Mouse (Mus musculus) cerebellum, postnatal 14 days (tissue): ENCODE data around the gene Frmd4a.

Experiments
- DNase-seq, 2 experiments: peaks; one replicate each; pipeline ENCODE4 v3.0.0; 2021; ENCODE audit warnings: mixed read lengths in 2 of 2

Frmd4a gene

DNA sequence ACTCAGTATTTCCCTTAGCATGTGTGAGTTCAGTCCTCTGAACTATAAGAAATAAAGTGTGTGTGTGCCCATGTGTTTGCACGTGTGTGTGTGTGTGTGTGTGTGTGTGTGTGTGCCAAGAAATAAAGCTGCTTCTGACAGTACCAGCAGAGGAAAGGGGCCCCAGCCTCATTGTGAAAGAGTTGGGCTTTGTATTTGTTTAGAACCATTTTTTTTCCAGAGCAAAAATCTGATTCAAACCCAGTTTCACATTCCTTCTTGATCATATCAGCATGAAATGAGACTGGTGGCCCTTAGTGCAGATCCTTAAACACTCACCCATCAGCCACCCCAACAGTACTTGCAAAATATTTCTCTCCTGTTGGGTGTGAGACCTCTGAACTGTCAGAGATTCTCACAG lies 382.2 kb downstream of the Frmd4a start:
- DNase-seq, result no peak

DNA sequence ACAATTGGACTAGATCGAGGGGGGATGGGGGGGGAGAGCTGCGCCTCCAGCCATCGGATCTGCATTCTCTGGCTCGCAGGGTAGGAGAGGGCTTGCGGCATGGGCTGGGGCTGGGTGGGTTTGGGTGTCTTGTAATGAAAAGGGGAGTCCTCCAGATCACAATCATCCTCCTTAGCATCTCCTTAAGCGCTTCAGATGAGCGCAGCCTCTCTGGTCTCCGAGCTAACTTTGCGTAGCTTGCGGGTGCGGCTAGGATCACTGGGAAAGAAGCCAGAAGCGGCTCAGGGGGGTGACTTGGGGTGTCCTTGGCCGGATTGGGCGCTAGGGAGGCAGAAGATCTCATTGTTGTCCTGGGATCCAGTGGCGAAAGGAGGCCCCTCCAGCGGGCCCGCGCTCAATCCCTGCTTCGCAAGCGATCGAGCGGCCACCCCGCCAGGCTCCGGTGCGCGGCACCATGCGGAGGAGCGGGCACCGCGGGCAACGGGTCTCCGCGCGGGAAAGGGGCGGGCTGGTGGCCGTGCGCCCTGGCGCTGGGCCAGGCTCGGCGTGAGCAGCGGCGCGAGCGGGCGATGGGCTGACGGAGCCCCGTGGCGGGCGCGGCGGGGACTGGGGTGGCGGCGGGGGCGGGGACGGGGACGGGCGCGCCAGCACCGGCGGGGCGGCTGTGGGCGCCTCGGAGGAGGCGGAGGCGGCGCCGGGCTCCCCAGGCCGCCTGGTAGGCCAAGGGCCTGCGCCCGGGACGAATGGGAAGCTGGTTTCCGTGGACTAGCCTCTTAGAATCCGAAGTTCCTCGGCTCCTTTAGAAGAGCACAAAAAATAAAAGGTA lies 383.5 kb downstream of the Frmd4a start:
- DNase-seq, result peak; percentile 74 to 78

DNA sequence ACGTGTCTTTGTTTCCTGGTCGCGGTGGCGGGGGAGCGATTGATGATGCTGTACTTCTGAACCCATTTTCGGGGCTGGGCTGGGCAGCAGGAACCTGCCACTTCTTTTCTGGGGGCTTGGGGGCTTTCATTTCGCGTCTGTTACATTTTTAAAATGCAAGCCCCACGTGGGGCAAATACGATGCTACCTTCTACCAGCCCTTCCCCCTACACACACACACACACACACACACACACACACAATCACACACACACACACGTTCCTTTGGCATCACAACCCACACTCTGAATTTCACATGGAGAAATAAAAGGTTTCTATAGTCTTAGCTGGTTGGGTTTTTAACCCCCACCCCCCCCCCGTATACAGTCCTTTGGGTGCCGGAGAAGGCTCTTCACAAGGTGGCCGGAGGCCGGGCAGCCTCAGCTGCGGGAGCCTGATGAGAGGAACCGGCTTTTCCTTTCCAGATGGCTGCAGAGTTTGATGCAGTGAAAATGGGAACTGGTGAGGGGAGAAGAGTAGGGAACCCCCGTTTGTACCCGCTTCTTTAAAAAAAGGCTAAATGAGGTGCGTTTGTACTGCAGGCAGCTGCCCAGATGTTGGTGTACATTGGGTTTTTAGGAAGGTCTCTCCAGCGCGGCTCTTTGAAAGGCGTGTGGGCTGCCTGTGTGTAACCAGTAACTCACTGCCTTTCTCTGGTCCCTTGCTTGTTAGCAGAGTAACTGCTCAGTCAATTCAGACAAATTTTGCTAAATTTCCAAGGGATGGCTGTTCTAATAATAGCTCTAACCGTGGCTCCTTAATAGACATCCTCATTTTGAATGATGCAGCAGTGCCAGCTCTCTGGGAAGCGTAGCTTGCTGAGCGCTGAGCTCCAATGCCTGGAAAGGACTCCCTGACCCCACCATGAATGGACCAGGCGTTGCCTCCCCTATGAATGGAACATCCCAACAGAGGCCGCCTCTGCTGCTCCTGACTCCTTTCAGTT lies 384.4 kb downstream of the Frmd4a start:
- peak; percentile 78 for DNase-seq

DNA sequence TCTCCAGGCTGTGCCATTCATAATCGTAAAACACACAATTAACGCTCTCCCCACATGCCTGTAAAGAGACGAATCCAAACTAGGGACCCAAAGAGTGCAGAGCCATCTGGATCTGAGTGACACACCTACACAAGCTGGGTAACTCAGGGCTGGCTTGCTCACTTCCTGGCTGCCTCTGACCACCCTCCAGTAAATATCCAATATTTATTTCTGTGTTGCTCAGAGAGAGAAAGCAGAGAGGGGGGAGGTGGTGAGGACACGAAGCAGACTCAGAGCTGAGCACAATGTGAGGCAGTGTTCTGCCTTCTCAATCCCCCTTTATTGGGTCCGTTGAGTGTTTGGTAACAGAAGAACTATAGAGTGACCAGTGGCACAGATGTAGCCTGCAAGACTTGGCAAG lies 389.5 kb downstream of the Frmd4a start:
- no peak for DNase-seq

DNA sequence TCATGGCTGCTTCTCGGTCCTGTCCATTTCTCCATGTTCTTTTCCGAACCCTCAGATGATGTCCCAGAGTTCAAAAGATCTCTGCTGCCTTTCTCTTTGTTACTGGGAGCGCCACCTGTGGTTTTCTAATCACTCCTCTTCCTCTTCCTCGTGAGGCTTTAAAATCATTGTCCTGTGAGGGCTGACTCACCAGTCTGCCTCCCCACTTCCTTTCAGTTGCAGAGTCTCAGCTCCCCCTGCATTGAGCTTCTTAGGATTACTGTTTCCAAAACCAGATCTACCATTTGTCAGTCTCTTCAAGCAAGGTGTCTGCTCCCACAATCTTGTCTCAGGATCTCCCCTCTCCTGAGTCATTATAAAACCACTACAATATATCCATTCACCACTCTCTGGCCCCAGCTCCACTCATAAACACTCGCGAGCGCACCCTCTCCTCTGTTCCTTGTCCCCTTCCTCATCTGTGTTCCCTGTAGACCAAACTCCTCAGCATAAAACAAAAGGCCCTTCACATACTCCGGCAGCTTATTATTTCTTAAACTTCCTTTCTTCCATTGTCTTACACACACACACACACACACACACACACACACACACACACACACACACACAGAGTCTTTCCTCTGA lies 392.4 kb downstream of the Frmd4a start:
- no peak for DNase-seq

DNA sequence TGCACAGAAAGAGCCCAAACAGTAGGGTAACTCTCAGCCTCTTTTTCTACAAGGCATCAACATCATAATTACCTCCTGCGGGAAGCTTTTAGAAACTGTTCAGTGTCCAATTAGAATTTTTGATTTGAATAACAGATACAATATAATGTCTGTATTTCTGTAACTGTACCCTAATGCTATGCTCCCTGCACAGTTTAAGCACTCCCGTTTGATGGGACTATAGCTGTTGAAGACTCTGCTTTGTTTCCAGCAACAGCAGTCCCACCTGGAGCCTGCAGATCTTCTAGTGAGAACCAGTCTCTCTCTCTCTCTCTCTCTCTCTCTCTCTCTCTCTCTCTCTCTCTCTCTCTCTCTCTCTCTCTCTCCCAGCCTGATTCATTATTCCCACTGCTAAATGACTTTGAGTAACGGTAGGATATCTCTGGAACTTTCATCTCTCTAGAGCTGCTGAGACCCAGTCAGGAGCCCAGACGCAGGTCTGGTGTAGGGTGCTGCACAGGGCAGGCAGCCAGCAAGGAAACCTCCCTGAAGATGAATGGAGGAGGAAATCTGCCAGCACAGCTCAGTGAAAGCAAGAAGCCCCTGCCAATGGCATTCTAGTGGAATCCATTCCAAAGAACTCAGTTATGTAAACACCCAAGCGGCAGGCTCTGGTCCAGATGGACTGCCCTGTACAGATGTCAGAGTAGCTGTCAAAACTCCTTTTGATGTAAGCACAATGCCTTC lies 395.5 kb downstream of the Frmd4a start:
- DNase-seq, result peak; percentile 45

DNA sequence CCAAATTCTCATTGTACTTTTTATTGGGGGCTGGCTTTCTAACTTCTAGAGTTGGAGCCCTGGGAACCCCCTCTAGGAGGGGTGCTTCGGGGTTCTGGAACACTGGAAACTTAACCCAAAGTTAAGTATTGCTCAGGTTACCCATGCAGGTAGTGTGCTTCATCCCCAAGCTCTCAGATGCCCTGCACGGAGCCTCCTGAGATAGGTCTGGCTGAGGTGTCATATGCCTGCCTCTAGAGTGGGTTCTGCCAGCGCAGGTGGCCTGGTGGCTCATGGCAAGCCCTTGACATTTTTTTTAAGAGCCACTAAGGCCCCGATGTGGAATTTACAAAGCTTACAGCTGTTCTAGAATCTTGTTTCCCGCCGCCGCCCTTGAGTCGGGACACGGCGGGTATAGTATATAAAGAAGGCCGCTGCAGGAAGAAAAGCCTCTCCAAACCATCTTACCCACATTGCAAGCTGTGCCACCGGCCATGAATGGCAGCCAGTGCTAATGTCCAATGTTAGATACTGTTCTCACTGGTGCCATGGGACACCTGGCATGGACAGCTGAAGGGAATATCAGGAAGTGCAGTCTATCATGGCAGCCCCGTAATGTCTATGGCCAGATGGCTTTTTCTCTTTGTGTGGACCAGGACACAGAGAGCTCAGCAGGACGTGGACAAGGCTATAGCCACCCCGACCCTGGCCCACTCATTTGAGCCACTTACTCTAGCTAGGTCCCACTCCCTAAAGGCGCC lies 396.2 kb downstream of the Frmd4a start:
- DNase-seq, result no peak

DNA sequence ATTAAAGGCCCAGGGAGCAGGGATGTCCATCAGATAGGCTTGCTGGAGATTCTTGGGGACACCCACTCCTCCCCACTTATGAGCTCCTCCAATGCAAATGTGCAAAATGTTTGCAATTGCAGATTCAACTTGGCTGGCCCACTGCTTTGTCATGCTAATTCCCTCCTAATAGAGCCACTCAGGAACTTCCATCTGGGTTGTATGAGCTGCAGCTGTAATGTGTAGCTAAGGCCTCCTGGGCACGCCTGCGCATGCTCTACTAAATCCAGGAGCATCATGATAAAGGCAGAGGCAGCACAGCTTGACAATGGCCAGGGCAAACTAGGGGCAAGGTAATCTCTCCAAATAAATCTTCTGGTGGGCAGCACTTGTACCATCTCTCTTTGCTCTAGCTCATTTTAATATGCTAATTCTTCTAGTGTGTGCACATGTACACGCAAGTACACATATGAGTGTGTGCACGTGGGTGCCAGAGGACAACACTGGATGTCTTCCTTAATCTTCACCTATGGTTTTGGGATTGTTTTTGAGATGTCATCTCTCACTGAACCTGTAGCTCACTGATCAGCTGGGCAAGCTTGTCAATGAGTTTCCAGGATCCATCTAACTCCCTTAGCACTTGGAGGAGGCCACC lies 403.3 kb downstream of the Frmd4a start:
- no peak for DNase-seq

DNA sequence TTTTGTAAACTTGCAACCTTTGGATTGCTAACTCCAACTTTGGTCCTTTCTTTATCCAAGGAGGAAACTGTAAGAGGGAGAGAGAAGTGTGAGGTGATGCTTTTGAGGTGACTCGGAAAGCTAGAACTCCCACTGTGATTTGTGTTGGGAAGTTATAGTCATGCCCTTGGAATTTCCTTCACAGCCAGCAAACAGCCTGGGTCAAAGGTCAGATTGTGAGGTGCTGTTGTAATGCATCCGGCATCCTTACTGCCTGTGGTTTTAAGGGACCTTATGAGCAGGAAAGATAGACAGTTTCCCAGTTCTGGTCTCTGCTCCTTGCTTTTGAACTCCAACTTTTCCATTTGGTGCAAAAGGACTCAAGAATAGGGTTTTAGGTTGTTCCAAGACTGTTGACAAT lies 404.2 kb downstream of the Frmd4a start:
- no peak for DNase-seq

DNA sequence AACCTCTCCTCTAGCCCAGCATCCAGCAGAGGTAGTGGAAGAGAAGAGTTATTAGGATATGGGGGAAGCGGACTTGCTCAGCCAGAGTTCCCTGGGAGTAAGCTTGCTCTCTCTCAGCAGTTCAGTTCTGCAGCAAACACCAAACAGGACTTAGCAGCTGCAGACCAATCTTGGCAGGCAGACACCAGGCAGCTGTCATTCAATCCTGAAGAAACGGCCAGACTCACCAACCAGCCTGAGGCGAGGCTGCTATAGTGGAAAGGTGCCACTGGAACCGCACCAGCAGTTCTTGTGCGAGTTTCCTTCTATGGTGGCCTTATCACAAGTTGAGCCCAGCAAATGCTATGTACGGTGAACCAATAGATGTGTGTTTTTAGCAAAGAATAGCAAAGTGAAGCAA lies 406.4 kb downstream of the Frmd4a start:
- peak in 1 of 2 experiments; percentile 47 for DNase-seq

DNA sequence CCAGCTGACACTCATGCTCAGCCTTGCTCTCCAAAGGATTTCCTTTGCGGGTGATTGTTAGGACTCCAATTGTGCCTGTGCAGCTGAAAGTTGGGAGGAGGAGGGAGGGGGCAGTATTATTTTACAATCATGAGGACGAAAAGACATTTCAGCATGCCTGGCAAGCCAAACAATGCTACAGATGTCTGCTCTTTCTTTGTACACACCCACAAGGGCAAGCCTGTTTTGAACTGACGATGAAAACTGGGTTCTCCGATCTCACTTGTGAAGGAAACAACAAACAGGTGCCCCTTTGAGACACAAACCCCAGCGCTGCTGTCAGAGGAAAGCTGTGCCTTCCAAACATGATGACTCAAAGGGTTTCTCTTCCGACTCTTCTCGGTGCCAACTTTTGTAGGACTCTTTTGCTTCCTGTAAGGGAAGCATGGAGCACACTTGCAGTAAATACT lies 410.9 kb downstream of the Frmd4a start:
- no peak for DNase-seq

DNA sequence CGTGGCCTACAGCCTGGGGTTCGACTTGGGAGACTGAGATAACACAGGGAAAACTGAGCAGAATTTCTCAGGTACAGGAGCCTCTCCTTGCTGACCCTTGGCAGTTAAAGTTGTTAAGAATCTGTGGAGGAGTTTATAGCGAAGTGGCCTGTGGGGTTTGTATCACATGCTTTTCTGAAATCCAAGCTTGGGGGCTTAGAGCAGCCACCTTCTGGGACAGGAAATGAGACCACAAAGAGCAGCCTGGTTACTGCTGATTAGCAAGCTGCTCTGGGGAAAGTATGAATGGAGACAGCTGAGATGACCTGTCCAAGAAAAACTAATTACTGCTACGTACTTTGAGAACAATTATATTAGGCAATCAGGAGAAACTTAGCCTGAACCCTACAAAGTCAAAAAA lies 415.6 kb downstream of the Frmd4a start:
- DNase-seq, result no peak

DNA sequence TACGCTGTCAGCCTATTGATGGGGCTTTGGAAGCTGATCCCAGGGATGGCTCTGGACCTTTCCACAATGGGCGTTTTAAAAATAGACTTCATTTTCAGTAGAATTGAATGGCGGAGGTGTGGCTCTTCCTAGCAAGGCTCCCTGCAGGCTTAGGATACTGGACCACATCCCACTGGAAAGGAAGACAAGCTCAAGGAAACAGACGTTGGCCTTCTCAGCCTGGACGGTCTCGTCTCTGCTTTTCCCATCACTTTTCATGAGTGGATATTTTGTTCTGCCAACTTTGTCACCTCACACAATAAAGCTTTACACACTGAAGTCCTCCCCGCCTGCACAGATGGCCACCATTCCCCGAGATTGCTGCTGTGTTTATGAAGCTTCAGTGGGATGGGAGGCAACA lies 417.5 kb downstream of the Frmd4a start:
- DNase-seq, result no peak

DNA sequence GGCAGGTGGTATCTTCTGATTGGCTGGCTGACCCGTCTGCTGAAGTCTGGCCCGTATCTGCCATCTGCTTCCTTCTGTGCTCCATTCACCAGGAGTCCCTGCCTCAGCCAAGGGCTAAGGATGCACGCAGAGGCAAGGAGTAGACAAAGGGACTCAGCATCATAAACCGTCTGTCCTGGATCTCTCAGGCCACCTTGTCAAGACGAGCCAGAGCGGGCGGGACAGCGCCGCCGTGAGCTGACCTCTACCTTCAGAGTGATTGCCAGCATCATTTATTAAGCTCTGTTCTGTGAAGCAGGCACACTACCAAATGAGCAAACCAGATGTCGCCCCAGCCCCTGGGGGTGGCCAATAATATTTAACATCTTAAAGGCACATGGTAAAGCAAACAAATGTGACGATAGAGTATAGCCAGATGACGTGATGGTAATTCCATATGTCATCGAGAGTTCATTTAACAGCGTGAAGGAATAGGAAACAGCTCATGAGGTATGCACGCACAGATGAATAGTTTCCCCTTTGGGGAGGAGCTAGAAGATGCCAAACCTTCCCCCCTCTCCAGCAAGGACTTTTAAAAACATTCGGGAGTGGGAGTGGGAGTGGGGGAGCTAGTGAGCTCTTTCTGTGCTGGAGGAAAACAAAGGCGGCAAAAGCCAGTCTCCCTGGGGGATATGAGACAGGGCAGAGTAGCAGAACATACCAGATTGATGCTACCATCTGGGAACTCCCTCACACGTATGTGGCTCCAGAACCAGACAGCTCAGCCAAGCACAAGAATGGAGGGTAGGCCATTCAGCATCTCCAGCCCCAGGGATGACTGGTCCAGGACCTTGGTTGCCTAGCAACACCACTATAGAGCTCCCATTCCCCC lies 419.1 kb downstream of the Frmd4a start:
- peak; percentile 86 to 90 for DNase-seq

DNA sequence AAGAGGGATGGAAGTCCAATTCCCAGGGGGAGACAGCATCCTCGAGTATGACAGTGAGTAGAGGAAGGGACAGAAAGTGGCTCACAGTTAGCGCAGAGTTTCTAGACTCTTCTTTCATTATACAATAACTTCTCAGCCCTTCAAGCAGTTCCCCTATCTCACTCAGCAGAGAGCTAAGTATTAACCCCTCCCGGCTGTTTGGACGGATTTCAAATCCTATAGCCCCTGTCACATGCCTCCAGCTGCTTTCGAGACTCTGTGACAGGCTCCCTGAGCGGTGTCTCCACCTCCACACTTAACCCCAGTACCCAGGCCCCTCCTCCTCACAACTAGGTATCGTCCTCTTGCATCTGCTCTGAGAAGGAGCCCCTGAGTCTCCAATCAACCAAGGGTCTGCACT lies 421.2 kb downstream of the Frmd4a start:
- DNase-seq, result no peak

DNA sequence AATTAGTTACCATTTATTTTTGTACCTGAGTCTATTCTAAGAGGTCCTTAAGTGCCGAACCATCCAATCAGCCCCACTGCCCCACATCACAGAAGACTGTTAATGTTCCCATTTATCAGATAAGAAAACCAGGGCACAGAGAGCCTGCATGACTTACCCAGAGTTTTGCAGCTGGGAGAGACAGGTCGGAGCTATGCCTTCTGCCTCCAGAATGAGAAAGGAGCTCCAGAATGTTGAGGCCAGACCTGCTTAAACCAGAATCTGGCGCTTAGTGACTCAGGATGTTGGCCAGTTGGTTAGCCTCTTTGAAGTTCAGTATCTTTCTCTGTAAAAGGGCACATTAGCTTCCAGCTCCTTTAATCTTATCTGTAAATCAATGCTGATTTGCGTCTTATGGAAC lies 422.4 kb downstream of the Frmd4a start:
- DNase-seq, result no peak

DNA sequence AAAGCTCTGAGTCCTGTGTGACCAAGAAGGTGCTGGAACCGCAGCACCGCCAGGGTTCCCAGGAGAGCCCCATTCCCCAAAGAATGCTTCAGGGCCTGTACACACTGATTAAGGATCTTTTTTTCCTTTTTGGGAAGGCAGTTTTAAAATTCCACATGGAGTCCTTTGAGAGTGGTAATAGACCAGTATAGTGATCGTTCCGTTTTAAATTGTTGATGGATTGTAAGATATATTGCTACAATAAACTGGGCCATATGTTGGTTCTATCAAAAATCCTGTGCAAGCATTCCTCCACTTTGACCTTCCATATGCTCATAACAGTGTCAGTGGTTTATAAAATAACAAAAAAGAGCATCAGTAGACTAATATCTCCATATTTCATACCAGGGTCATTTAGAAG lies 424.3 kb downstream of the Frmd4a start:
- no peak for DNase-seq

DNA sequence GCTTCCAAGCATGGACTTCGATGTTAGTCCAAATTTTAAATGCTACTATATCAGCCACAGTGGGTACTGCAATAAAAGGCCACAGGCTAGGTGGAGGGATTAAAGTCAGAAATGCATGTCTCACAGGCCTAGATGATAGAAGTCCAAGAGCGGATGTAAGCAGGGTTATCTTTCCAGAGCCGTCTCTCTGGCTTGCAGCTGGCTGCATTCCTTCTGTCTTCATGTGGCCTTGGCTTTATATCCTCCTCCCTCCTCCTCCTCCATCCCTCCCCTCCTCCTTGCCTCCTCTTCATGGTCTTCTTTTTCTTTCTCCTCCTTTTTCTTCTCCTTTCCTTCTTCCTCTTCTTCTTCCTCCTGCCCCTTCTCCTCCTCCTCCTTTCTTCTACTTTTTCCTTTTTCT lies 427.2 kb downstream of the Frmd4a start:
- DNase-seq, result no peak

DNA sequence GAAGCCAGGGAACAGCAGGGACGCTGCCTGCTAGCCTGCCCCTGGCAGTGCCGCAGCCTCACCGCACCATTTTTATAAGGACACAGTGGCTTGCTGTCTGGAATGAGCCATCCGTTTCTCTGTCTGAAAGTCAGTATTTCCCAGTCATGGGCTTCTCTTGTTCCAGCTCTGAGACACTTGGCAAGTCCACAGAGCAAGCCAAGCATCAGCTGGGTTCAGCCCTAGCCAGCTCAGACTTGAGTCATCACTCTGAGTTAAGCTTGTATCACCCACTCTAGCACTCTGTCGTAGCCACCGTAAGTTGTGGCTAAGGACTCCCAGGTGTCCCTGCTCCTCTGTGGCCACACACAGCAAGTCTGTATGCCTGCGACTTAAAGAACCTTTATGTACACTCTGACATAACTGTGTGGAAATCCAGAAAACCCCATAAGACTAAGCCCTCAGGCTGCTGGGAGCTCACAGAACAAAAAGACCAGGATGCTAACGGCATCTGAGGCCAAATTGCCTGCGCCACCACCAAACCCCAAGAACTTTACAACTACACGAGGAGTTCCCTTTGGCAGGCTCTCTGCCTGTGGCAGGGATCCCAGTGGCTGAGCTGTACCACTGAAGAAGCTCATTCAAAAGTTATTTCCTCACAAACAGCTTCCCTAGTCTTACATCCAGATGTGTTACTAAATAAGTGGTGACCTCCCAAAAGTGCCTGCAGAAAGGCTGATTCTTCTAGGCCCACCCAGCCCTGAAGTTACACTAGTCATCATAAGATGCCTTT lies 428.3 kb downstream of the Frmd4a start:
- peak in 1 of 2 experiments; percentile 34 for DNase-seq
